Mouse (Mus musculus): ENCODE results near the gene Cenpp. TPM values are rescaled to one million over a fixed set of nuclear protein-coding genes. Genes with fewer than 3 reads are reported as not detected.

Gene Cenpp
- total RNA-seq (2021) = 2.9 and 4.7 TPM in 2 replicates
- long read RNA-seq, partial matches to known transcripts = 0 of 3 reads
- long read RNA-seq, other reads (novel, unspliced or antisense) = 1 of 3 reads

DNA sequence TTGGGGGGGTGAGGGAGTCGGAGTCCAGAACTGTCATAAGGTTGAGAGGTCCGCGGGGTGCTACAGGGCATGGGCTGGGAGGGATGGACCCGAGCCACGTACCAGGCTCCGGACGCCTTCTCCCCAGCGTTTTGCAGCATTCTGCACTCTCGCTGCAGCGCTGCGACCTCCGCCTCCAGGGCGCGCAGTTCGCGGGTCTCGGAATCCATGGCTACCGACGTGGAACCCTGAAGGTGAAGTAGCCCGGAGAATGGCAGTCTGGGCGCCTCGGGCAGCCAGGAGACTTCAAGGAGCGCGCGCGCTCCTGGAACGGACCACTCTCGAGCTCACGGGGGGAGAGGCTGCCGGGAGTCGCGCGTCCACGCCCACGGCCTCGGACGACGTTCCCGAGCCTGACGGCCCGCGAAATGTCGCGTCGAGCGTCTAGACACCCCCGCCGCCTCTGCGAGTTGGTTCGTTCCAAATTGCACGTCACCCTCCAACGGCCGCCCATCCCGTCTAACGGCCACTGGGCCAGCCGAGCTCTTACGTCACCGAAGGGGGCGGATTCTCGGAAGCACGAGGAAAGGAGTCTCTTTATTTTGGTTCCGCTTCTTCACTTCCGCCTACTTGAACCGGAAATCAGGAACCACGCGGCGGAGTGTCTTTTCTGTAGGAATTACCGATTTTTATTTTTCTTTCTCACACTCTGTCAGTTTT is at the start of gene Cenpp, which contains the start of gene Nol8:
Cenpp (minus strand) TSS at position 305 of the 699 bp plus-strand sequence.
Nol8 (plus strand) TSS at position 598 of the 699 bp plus-strand sequence.
- DNase-seq = peak; percentile 99

DNA sequence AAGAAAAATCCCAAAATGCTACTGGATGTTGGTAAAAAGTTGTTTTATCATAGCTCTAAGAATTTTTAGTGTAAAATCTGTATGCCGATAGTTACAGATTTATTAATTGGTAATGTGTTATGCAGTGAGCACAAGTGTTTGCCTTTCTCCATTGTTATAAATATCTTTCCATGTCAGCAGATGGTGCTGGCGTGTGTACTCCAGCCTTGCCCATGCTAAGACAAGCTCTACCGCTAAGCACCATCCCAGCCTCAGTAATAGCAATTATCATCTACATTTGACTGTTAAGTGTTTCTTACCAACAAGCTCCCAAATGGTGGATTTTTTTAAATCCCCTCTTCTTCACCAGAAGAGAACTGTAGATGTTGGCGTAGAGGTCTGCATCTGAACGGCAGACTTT is 38.5 kb upstream of the Cenpp start:
- DNase-seq = no peak

DNA sequence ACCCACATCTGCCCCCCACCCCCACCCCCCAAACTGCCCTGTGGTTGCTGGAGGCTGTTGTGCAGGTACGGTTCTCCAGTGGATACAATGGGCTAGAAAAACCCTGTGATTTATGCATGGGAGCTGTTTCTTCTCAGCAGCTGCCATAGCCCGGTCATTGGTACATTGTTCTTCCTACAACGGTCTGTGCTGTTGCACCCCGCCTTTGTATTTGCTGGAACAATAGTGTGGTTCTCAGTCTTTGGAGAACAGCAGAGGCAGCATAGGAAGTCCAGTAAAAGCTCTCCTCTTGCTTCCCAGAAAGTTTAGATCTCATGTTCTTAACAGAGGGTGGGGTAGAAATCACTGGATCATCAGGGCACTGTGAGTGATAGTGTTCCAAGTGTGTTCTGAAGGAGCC is 31.7 kb upstream of the Cenpp start:
- no peak for DNase-seq

DNA sequence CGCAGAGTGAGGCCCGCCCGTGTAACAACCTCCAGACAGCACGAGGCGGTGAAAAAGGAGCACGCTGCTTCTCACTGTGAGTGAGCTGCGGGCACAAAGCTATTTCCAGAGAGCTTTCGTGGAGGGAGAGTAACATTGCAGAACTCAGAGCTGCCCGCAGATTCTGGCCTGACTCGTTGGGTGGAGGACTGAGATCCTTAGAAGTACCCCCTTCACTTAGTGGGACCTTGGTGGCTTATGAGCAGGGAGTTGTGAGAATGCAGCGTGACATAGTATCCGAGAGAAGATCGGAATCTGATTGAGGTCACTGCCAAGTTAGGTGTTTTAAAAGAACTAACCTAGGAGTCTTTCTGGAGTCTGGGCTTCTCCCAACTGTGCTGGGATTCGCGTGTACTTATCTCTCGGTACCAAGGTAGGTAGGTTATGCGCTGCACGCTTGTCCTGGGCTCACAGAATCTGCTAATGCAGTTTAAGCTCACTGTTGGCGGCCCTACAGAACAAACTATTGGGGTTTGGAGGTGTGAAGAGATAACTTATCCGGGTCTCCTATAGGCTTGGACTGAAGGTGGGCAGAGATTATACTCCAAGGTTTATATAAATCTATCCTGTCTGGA is 29.8 kb upstream of the Cenpp start:
- DNase-seq = no peak

DNA sequence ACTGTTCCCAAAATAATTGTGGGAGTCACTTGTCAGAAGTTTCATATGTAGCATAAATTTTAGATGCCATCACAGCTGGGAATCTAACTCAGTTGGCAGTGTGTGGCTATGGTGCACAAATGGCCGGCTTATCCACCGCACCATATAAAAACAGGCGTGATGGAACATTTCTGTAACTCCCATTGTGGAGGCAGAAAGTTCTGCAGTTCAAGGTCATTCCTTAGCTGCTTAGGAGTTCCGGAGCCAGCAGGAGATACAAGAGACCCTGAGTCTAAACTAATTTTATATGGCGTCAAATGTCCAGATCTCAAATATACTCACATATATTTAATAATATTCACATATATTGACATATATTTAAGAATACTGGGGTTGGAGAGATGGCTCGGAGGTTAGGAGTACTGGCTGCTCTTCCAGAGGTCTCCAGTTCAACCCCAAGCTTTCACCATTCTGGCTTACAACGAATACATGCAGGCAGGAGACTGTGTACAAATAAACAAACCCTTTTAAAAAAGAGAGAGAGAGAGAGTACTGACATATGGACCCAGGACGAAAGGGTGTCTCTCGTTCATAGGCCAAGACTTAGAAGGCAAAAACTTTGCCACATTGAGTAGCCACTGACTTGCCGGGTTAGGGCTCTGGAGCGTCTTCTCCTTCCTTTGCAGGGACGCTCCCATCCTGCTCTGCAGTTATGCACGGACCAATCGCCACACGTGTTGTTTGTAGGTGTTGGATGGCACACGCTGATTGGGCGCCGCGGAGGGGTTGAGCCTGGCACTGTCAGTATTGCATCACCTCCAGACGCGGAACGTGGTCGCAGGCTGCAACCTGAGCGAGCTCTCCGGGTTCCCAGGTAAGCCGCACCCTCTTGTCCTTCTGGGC is 29.0 kb upstream of the Cenpp start, which contains the start of gene Iars:
Iars (plus strand) TSS at position 750 of the 882 bp plus-strand sequence.
- DNase-seq = peak; percentile 98

DNA sequence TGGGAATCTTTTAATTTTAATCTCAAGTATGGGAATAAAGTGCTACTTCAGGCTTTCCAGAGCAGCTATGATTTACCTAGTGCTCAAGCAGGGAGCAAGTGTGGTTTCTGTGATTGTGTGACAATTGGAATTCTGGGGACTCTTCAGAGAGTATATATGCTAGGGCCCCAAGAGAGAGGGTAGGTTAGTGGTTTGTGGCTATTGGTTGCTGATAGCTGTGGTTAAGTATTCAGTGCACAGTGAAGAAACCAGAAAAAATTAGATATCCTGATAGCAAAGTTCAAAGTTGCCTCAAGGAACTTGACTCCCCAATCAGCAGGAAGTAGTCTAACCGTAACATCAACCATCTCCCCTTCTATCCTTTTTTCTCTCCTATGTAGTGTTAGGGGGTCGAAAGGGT is 25.2 kb upstream of the Cenpp start:
- DNase-seq = no peak

DNA sequence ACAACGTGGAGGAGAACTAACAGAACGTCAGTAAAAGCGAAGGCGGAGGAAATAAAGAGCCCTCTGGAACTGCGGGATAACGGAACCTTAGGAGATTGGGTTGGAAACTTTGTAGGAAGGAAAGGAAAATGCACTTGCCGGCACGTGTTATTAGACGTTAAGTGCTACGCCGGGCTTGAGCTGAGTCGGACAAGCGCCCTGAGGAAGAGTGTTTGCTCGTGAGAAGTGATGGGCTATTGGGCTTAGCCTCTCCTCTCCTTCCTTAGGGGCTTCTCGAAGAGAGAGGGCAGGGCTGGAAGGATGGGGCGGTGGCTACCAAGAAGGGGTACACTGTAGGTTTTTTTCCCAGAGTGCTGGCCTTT is 576 bp upstream of the Cenpp start:
- DNase-seq = peak; percentile 42

DNA sequence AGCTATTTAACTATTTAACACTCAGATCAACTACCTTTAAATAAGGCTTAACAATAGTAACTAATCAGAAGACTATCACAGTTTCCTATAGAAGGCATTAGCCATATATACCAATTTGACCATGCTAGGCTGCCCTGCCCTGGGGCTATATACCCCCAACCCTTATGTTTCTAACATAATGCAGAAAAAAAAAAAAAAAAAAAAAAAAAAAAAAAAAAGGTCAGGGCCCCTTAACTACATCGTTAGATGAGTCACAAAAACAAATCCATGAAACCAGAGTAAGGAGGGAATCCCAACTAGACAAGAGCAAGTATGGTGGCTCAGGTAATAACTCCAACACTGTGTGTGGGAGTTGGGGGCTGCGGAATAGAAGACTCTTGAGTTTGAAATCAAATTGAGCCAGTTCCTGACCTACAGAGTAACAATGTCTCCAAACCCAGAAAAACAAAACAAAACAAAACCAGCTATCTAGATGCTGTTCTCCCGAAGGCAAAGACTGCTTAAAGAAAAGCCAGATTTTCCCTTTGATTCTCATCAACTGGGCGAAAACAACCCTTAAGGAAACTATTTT is 719 bp downstream of the Cenpp start:
- no peak for DNase-seq

DNA sequence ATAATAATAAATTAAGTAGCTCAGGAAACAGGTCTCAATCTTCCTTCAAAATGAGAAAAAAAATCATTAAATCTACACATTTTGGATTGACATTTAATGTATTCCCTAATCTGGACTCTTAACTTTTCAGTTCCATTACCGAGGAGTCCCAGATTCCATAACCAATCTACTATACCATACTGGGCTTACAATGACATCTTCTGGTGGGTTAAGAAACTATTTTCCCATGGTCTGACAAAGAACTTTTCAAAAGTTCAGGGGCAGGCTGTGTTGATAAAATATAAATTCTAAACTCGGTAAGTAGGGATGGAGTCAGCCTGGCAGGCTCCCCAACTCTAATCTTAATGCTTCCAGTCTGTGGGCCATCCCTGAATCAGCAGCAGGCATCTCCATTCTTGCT is 1.4 kb downstream of the Cenpp start:
- DNase-seq = no peak

DNA sequence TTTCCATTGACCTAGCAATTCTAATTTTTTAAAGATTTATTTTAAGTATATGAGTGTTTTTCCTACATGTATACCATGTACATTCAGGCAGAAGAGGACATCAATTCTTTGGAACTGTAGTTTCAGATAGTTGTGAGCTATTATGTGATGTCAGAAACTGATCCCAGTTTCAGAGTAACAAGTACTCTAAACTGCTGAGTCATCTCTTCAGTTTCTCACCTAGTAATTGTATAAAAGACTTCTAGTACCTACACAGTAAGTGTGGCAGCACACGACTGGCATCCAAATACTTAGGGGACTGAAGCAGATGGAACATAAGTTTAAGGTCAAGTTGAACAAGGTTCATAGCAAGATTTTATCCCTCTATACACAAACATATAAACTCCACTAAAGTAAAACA is 6.6 kb downstream of the Cenpp start:
- DNase-seq = no peak

DNA sequence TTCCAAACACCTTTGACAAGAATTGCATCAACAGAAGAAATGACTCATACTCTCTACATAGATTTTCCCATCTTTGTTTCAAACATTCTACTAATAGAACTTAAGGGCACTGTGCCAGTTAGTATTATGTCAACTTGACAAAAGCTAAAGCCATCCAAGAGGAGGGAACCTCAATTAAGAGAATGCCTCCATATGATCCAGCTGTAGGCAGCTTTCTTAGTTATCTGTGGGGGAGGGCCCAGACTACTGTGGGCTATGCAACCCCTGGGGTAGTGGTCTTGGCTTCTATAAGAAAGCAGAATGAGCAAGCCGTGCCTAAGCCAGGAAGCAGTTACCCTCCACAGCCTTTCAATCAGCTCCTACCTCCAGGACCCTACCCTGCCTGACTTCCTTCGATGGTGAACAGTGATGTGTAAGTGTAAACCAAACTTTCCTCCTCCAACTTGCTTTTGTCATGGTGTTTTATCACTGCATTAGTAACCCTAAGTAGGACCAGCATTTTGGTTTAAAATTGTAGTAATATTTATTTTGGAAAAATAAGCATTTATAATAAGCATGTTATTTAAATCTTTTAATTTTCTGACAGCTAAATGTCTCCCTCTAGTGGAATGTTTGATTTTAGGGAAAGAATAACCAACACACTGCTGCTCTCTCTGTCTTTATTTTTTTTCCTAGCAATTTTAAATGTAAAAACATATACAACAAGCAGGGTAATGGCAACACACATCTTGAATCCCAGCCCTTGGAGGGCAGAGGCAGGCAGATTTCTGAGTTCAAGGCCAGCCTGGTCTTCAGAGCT is 7.7 kb downstream of the Cenpp start:
- no peak for DNase-seq

DNA sequence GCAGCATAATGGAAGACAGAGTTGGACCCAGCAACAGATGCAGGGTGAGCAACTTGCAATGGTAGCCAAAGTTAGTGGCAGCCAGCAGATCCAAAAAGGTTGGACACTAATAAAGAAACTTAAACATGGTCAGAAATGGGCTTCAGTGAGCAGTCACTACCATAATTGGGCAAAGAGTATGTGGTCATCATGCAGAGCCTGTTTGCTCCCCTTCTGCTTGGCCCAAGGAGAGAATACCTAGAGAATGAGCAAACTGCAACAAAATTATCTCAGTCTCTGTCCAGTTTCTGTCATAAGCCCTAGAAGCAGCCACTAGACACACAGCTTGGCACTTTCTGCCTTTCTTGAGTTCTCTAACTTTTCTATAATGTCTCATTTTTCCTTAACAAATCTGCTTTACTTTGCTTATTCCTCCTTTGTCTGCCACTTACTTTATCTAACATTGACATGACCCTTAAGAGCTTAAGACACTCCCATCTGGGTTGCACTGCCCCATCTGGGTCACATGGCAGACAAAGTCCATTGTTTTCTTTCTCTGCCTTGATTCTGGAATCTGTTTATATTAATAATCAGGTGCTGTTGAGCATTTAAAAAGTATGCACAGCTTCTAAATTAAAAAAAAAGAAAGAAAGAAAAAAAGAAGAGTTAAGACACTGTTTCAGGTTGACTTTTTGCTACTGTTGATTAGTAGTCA is 8.8 kb downstream of the Cenpp start:
- DNase-seq = no peak

DNA sequence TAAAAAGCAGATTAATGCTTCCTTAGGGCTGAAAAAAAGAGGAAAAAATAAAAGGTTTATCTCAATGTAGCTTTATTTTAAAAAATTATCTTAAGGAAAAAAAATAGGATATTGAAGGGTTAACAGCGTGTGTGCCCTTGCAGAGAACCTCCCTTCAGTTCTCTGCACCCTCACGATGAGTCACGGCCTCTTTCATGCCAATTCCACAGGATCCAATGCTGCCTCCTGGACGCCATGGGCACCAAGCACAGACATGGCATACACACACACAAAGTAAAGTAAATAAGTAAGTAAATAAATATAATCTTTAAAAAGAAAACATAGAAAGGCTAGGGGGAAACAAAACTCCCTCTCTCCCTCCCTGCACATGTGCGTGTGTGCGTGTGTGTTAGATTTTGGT is 9.9 kb downstream of the Cenpp start:
- DNase-seq = peak; percentile 39

DNA sequence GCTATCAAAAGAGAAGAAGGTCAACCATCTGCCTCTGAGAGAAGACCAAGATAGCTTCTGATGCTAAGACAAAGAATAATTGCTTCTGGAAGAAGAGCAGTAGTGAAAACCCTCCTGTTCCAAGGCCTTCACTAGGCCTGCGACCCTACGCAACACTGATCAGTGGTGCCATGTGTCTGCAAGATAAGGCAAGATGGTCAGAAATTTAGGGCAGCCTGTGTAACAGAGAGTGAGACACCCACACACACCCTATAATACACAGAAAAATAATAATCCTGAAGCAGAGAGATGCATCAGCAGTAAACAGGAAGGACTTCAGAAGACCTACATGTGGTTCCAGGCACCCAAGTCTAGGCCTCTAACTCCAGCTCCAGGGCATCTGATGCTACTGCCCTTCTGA is 12.6 kb downstream of the Cenpp start:
- no peak for DNase-seq

DNA sequence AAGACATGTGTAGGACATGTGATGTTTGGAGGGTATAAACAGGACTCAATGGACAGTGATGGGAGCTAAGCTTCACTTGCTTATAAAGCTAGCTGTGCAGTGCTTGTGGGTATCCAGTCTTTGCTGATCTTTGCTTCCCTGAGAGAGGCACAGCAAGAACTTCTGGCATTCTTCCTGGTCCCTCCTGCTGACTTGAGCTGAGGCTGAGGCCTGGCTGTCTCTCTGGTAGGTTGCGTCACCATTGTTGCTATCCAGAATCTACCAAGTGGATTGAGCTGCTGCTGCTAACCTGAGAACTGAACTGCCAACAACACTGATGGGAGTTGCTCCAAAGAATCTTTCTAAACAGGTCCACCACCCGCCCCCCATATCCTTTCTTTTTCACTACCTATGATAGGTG is 23.5 kb downstream of the Cenpp start:
- no peak for DNase-seq

DNA sequence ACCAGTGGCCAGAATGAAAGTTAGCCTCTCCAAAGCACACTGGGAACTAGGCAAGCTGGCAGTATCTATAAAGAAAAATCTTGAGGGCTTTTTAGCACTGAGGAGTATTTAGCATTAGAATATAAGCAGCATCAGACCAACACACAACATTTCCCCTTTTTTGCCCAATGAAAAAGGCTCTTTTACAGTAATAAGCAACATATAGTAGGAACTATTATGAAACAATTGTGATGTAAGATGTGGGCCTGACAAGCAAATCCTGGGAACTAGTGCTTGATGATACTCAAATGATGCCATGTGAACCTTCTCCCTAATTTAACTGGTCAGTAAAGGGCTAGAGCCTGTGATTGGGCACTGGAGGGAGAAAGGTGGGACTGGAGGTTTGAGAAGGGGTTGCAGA is 24.4 kb downstream of the Cenpp start:
- DNase-seq = no peak

DNA sequence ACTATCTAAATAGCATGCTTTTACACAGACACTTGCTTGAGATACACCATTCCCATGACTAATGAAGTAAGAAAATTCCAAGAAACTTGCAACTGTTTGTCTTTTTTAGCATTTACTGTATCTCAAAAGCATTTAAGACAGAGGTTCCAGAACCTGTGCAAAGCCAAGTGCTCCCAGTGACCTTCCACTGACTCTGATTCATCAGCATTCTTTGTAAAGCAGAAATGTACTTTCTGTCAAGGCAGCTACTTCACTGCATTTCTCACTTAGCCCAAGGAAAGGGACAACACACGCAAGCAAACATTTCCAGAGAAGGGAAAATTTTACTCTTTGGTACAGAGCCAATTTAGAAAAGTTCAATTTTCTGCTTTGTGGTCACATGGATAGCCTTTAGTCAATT is 29.4 kb downstream of the Cenpp start:
- DNase-seq = no peak

DNA sequence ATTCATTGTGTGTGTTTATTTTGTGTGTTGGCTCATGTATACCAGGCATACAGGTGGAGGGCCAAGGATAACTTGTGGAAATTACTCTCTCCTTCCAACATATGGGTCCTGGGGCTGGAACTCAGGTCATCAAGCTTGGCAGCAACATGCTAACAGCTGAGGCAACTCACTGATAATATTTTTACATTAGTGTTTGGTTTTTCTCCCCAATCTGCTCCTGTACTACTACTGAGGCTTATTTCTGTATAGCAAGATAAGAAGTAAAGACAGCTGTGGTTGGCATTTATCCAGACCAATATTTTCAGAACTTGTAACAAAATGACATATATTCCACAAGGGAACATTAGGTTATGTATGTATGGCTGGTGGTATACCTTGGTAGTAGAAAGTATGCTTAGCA is 34.2 kb downstream of the Cenpp start:
- no peak for DNase-seq

DNA sequence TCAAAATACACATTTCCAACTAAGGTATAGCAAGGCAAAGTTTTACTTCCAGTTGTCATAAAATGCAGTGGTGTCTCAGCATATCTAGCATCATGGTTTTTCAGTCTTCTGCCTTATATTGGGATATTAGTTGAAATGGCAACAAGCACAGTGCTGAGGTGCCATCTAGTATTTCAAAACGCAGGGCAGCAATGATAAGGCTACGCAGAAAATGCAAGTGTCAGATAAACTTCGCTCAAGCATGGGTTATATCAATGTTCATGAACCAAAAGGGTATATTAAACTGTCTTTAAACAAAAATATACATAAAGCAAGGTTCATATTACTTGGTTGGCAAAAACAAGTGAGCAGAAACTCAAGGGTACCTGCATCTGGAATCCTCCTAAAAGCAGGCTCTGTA is 35.6 kb downstream of the Cenpp start:
- no peak for DNase-seq

DNA sequence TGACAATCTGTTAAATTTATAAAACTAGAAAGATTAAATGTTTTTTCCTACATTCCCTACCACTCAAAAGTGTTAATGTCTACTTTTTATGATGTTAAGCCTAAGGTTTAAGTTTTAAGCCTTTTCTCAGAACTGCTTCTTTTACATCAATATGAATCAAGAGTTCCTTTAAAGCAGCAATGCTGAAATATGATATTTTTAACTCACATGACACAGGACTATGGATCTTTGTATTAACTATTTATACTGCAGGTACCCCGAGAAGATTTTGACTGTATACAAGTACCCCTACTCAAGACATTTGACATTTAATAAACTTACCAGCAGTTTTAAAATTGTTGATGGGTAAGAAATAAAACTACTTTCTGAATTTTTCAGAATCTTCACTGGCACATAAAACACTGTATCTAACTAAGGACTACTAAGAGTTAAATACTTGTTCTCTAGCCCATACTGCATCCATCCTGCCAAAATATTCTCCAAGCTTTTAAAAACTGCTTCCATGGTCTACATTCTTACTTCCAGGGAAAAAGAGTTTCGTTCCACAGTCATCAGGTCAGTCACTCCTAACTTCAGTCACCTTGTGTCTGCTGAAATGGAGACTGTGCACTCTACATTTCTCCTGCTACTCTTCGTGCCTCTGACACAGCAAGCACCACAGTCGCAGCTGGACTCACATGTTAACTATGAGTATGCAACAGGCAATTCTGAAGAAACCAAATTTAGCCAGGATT is 43.8 kb downstream of the Cenpp start:
- no peak for DNase-seq

All from adrenal gland, postnatal 25 days (tissue).